Mouse (Mus musculus): ENCODE data around the gene Gm47959.

Gm47959 gene

GRCm38 (mm10) chr1:83034509-83034908, 34.2 kb downstream of the Gm47959 start:
- no peak for DNase-seq (ENCODE audit: low spot score)

- DNase-seq (ENCODE audit: low spot score): no peak
These were observed 36.7 kb downstream of the Gm47959 start for GRCm38 (mm10) chr1:83036892-83037667.

GRCm38 (mm10) chr1:83038109-83038672, 37.8 kb downstream of the Gm47959 start, which contains the start of gene Slc19a3:
Slc19a3 (minus strand) TSS chr1:83038448.
- peak; percentile 14 for DNase-seq (ENCODE audit: low spot score)

- DNase-seq (ENCODE audit: low spot score): no peak
These were observed 38.7 kb downstream of the Gm47959 start for GRCm38 (mm10) chr1:83039080-83039479.

- no peak for DNase-seq (ENCODE audit: low spot score)
These were observed 42.0 kb downstream of the Gm47959 start, which contains the start of gene Krtap28-10 for GRCm38 (mm10) chr1:83042380-83042779. Krtap28-10 (minus strand) TSS chr1:83042480.

GRCm38 (mm10) chr1:83044882-83045427, 44.6 kb downstream of the Gm47959 start, which contains the start of gene Gm47969:
Gm47969 (plus strand) TSS chr1:83044932.
- no peak for DNase-seq (ENCODE audit: low spot score)

Data from ovary, adult 18-20 months (tissue).